Mouse (Mus musculus) liver, embryonic 16.5 days (tissue): ENCODE results near the gene Vil1. TPM values are rescaled to one million over a fixed set of nuclear protein-coding genes. Genes with fewer than 3 reads are reported as not detected.
A peak's percentile ranks its signal among the peaks of the same experiment; 100 is the strongest.

Source experiments
- ATAC-seq: fragments of 200-750 bp; cut with Nextera tagmentation; 2 replicates; pipeline ENCODE4 v1.8.0; 2017; ENCODE audit warnings: low read depth, mild to moderate bottlenecking, moderate number of reproducible peaks, moderate library complexity
- H3K27ac ChIP-seq: fragments of 300-500 bp; sonication (generic); 2 replicates; pipeline ENCODE4 v1.5.1; 2014; ENCODE audit warnings: mild to moderate bottlenecking, low read length
- H3K27me3 ChIP-seq: fragments of 300-500 bp; sonication (generic); 2 replicates; pipeline ENCODE4 v1.6.1; 2014; ENCODE audit warnings: low read depth, low read length, mixed read lengths; ENCODE audit not compliant: control insufficient read depth, insufficient read depth
- H3K36me3 ChIP-seq: fragments of 300-500 bp; sonication (generic); 2 replicates; pipeline ENCODE4 v1.6.1; 2014; ENCODE audit warnings: mild to moderate bottlenecking; ENCODE audit not compliant: control insufficient read depth, insufficient read depth
- H3K4me1 ChIP-seq: fragments of 300-500 bp; sonication (generic); 2 replicates; pipeline ENCODE4 v1.6.1; 2014; ENCODE audit warnings: low read depth, low read length, mixed read lengths; ENCODE audit not compliant: control insufficient read depth
- H3K4me2 ChIP-seq: fragments of 300-500 bp; sonication (generic); 2 replicates; pipeline ENCODE4 v1.6.1; 2014; ENCODE audit warnings: low read depth, low read length, mixed read lengths
- H3K4me3 ChIP-seq: fragments of 300-500 bp; sonication (generic); 2 replicates; pipeline ENCODE4 v1.5.1; 2014; ENCODE audit warnings: low read depth, mild to moderate bottlenecking, low read length
- H3K9ac ChIP-seq: fragments of 300-500 bp; sonication (generic); 2 replicates; pipeline ENCODE4 v1.6.1; 2014; ENCODE audit warnings: low read depth, low read length
- H3K9me3 ChIP-seq: fragments of 300-500 bp; sonication (generic); replicated peaks from 2 replicates; pipeline ENCODE4 v1.6.1; 2016; ENCODE audit warnings: low read length; ENCODE audit not compliant: control insufficient read depth
- WGBS: fragments of 180-500 bp; shearing (Covaris S2); extraction: QIAGEN DNeasy Blood & Tissue Kit; methylation state at CpG from one replicate; pipeline ENCODE4 v1.1.7; 2014; ENCODE audit not compliant: insufficient replicate concordance; 5-methylcytosine and 5-hydroxymethylcytosine counted together
- polyA plus RNA-seq: library from polyadenylated mRNA; unstranded; fragments of >200 nt; fragmentation: Nextera tagmentation; extraction: Ambion mirVana; gene quantifications from 2 replicates; pipeline ENCODE4 v1.2.1, GENCODE M21; 2015

Gene Vil1
- polyA plus RNA-seq, 1 experiment from 2014 or later, result 1.6 TPM

- Histone ChIP-seq H3K4me2 (no peak overlapping the region), H3K4me3 (no peak overlapping the region), H3K4me1 (peaks cover 3% of the 10 kb centered on the region), H3K9ac (no peak overlapping the region), H3K27ac (no peak overlapping the region), H3K9me3 (no peaks in the 10 kb centered on the region), H3K27me3 (no peaks in the 10 kb centered on the region), H3K36me3 (no peaks in the 10 kb centered on the region)
- 16% methylated on average over 4 of the region's 4 CpGs for WGBS
- ATAC-seq, result no peak
Observed at GRCm38 (mm10) chr1:74373372-74373771, 35.8 kb upstream of the Vil1 start.

- H3K9ac ChIP-seq, result no peak within 1 kb of the TSS
- H3K27me3 ChIP-seq, result no peaks in the 10 kb centered on the region
- no peaks in the 10 kb centered on the region for H3K9me3 ChIP-seq
- no peak within 1 kb of the TSS for H3K4me3 ChIP-seq
- peak within 1 kb of the TSS; percentile 46; the same call in 1 of the 2 replicates for H3K27ac ChIP-seq
- WGBS, result 42% methylated on average over 8 of the region's 8 CpGs
- peak; percentile 48 for ATAC-seq
- H3K4me2 ChIP-seq, result no peak within 1 kb of the TSS
- H3K36me3 ChIP-seq, result no peaks in the 10 kb centered on the region
- peaks cover 11% of the 10 kb centered on the region for H3K4me1 ChIP-seq
Observed at GRCm38 (mm10) chr1:74374980-74375379, 34.2 kb upstream of the Vil1 start, which contains the start of gene Slc11a1. TSS of gene Slc11a1 (plus strand) at chr1:74375195.

- Histone ChIP-seq H3K4me3 (no peak overlapping the region), H3K27me3 (no peaks in the 10 kb centered on the region), H3K27ac (no peak overlapping the region), H3K9me3 (no peaks in the 10 kb centered on the region), H3K4me1 (peaks cover 13% of the 10 kb centered on the region), H3K36me3 (no peaks in the 10 kb centered on the region), H3K9ac (no peak overlapping the region), H3K4me2 (no peak overlapping the region)
- 66% methylated on average over 10 of the region's 10 CpGs for WGBS
- no peak; the same call in 1 of the 2 replicates for ATAC-seq
Observed at GRCm38 (mm10) chr1:74375561-74375960, 33.6 kb upstream of the Vil1 start.

- 28% methylated on average over 4 of the region's 4 CpGs for WGBS
- H3K27ac ChIP-seq, result no peak overlapping the region
- no peaks in the 10 kb centered on the region for H3K9me3 ChIP-seq
Observed at GRCm38 (mm10) chr1:74376396-74376795, 32.8 kb upstream of the Vil1 start.

GRCm38 (mm10) chr1:74379058-74379504 lies 30.1 kb upstream of the Vil1 start:
- Histone ChIP-seq H3K27me3 (no peaks in the 10 kb centered on the region), H3K9ac (no peak overlapping the region), H3K27ac (peak overlapping the region; percentile 59), H3K36me3 (no peaks in the 10 kb centered on the region), H3K4me1 (peaks cover 20% of the 10 kb centered on the region), H3K9me3 (no peaks in the 10 kb centered on the region), H3K4me2 (no peak overlapping the region), H3K4me3 (no peak overlapping the region)
- 48% methylated on average over 7 of the region's 7 CpGs for WGBS
- ATAC-seq, result peak; percentile 69

More at GRCm38 (mm10) chr1:74376396-74376795, 32.8 kb upstream of the Vil1 start:
- no peak for ATAC-seq
- Histone ChIP-seq H3K9ac (no peak overlapping the region), H3K4me1 (peaks cover 13% of the 10 kb centered on the region), H3K36me3 (no peaks in the 10 kb centered on the region), H3K4me2 (no peak overlapping the region), H3K27me3 (no peaks in the 10 kb centered on the region), H3K4me3 (no peak overlapping the region)

GRCm38 (mm10) chr1:74380484-74380883 lies 28.7 kb upstream of the Vil1 start:
- Histone ChIP-seq H3K27ac (no peak overlapping the region), H3K4me2 (no peak overlapping the region), H3K4me1 (peaks cover 17% of the 10 kb centered on the region), H3K27me3 (no peaks in the 10 kb centered on the region), H3K36me3 (no peaks in the 10 kb centered on the region), H3K4me3 (no peak overlapping the region), H3K9me3 (no peaks in the 10 kb centered on the region), H3K9ac (no peak overlapping the region)
- WGBS, result 68% methylated on average over 5 of the region's 5 CpGs
- no peak for ATAC-seq

GRCm38 (mm10) chr1:74381588-74382021 lies 27.6 kb upstream of the Vil1 start:
- Histone ChIP-seq H3K36me3 (no peaks in the 10 kb centered on the region), H3K4me2 (no peak overlapping the region), H3K27me3 (no peaks in the 10 kb centered on the region), H3K9me3 (no peaks in the 10 kb centered on the region), H3K4me3 (no peak overlapping the region), H3K27ac (no peak overlapping the region), H3K4me1 (peaks cover 19% of the 10 kb centered on the region), H3K9ac (no peak overlapping the region)
- WGBS, result 39% methylated on average over 10 of the region's 10 CpGs
- no peak for ATAC-seq

- no peak for ATAC-seq
- Histone ChIP-seq H3K9ac (no peak overlapping the region), H3K4me1 (peaks cover 31% of the 10 kb centered on the region), H3K4me2 (no peak overlapping the region), H3K4me3 (no peak overlapping the region), H3K36me3 (no peaks in the 10 kb centered on the region), H3K9me3 (no peaks in the 10 kb centered on the region), H3K27me3 (no peaks in the 10 kb centered on the region), H3K27ac (no peak overlapping the region)
- 63% methylated on average over 13 of the region's 13 CpGs for WGBS
Observed at GRCm38 (mm10) chr1:74383385-74383784, 25.8 kb upstream of the Vil1 start.

- no peak for ATAC-seq
- Histone ChIP-seq H3K27ac (no peak overlapping the region), H3K4me3 (no peak overlapping the region), H3K9me3 (no peaks in the 10 kb centered on the region), H3K27me3 (no peaks in the 10 kb centered on the region), H3K36me3 (no peaks in the 10 kb centered on the region), H3K4me1 (peaks cover 33% of the 10 kb centered on the region), H3K4me2 (no peak overlapping the region), H3K9ac (no peak overlapping the region)
- 56% methylated on average over 8 of the region's 8 CpGs for WGBS
Observed at GRCm38 (mm10) chr1:74384525-74384924, 24.7 kb upstream of the Vil1 start.
